Mouse (Mus musculus) left cerebral cortex, adult 8-10 months (tissue): ENCODE measurements around the gene Dst. TPM values are rescaled to one million over a fixed set of nuclear protein-coding genes. Genes with fewer than 3 reads are reported as not detected.

Experiments used
- DNase-seq, 2 experiments: peaks; one replicate each; pipeline ENCODE4 v3.0.0; 2022; ENCODE audit warnings: low spot score in 2 of 2
- total RNA-seq, 4 experiments: library from RNA; stranded (reverse); gene quantifications; 2 replicates each; pipeline ENCODE4 v1.2.4; 2022

Gene Dst
- total RNA-seq, 4 experiments from 2014 or later = 223 to 258 (median 235) TPM

DNA sequence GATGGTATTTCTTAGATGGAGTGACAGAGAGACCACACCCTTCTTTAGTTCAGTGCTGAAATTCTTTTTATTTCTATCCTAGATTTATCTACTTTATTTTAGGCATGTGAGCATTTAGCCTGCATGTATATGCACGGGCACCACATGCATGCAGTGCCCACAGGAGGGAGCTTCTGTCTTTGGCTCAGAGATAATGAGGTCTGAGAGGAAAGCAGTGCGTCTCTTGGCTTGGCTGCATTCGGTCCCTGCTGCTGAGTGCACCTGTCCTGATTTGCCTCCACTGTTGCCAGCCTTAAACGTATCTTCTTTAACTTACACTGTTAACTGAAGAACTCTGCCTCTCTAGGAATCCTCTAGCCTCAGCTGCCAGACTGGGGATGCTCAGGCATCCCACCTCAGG is 189.6 kb downstream of the Dst start:
- no peak for DNase-seq

DNA sequence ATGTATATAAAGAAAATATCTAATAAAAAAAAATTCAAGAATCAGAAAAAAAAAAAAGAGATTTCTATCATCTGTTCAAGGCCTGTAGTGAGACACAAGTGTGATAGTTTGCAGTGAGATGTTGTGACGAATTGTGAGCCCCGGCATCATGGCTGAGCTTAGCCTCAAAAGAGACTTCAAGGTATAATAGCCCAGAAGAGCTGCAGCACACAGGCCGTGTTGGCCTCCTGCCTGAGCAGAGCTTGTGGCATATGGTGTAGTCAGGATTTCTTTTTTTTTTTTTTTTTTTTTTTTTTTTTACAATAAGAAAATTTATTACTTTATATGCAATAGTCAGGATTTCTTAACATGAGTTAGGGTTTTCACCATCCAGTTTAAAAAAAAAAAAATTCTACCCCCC is 191.4 kb downstream of the Dst start:
- no peak for DNase-seq

DNA sequence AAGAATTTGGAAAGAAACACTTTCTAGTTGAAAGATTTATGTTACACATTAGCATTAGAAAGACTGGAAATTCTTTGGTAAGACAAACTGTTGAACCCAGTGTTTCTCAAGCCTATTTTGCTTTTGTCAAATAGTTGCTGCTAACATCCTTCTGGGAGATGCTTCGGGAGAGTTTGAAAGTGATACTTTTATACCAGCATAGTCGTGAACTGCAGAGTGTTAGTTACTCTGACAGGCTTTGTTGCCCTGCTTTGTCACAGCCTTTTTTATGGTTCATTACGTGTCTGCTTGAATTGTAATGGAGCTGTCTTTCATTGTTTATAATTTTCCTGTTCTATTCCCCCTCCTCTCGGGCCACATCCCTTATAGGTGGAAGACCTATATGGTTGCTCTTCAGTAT is 192.4 kb downstream of the Dst start:
- no peak for DNase-seq

DNA sequence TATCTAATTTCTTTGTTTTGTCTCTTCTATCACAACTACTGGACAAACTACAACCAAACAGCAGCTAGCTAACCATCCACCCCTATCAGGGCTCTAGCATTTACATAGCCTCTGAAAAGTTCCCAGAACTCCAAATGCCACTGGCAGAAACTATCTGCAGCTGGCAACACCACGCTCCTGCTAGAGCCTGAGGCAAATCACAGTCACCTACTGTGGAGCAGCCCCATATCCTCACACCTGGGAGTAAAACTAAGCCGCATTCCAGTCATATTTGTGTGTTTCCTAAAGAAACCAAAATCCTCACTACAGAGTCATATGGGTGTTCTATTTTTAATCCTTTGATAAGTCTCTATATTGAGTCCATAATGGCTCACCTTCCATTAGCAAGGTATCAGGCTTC is 194.6 kb downstream of the Dst start:
- DNase-seq = no peak

DNA sequence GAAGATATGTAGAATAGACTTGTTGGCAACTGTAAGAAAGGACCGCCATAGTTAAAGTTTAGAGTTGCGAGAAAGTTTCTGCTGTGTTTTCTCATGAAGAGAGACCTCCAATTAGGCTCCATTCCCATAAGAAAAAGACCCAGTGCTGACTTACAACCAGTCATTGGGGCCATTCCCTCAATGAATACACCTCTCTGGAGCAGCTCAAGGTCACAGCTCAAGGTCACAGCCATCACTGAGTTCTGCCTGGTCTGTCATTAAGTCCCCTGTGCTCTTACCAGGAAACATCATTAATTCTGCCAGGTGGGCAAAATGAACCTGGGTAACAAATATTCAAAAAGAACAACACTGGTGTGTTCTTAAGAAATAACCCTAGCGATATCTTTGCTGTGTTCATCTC is 195.2 kb downstream of the Dst start:
- DNase-seq = no peak

DNA sequence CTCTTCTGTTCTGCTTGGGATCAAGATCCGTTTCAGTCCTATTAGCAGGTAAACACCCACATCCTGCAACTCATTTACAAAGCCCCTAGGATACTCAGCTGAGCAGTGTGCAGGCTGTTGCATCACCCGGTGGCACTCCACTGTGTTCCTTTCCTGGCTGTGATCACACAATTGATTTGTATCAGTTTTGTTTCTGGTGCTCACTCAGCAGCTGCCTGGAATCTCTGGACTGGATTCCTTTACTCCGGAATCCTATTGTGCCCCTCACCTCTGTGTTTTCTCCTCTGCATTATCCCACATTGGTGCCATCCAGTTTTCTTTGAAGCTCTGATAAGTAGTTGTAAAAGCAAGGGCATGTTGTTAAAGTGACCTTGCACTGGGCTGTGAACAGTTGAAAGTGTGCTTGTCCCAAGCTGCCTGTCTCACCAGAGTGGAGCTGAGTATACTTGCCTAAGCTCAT is 195.7 kb downstream of the Dst start:
- no peak for DNase-seq

DNA sequence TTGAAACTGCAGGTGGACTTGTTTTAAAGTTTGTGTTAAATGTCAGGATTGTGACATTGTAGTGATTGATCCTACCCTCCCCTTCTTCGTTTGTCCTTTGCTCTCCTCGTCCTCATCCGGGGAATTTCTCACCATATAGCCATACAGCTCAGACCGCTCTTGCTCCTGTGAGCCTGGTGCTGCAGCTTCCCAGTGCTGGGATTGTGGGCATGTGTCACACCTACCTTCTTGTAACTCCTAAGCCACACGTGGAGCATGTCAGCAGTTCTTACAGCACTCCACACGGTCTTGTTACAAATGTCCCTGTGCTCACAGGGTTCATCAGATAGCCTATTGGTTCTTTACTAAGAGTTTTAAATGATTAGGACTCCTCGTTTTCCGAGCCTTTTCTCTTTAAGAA is 196.8 kb downstream of the Dst start:
- no peak for DNase-seq

DNA sequence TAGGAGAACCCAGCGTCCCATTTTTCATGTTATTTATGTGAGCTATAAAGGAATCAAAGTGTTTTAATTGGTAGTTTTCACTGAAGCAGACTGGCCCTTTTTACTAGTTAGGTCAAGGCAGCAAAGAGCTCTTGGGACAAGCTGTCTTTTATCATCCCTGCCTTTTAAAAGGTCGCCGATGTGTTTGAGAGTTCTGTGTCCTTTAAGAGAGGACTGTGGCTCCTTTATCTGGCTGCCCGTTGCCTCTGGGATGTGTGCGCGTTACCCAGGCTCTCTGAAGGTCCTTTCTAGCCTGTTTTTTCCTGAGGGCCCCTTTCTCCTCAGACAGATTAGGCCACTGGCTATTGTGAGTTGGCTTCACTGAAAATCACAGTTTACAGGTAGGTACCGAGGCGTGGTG is 198.6 kb downstream of the Dst start:
- DNase-seq = no peak

DNA sequence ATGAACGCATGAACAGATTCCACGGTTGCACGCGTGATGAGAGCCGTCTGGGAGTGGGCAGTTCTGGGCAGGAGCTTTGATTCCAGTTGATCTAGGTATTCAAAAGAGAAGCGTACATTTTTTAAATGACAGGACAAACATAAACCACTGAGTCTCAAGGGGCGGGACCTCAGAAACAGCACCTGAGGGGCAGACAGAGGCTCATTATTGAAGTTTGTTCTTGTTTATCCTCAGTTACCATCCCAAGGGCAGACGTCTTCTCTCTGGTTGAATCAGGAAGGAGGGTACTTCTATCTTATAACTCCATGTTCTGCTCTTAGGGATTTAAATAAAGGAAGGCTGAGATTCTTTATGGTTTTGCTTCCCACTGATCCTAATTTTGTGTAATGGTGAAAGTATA is 199.1 kb downstream of the Dst start:
- DNase-seq = no peak

DNA sequence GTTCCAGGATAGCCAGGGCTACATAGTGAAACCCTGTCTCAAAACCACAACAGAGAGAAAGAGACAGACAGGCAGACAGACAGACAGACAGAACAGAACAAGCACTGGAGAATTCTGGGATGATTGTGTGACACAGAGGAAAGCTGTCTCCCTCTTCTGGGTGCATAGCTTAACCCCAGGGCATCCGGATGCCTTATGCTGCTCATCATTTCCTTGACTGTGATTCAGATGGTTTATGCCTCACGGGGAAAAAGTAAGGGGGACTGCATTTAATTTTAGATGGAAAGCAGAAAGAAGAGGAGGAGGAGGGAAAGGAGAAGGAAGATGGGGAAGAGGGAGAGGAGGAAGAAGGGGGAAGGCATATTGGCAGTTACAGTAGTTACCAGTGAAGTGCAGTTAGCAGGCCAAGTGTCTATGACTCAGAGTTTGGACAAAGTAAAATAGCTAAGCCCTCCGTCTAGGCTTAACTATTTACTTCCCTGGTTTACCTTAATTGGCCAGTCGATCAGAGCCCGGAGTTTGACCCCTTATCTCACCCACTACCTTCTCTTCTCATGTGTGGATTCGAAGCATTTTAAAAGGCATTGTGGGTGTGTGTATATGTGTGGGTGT is 201.7 kb downstream of the Dst start:
- DNase-seq = no peak

DNA sequence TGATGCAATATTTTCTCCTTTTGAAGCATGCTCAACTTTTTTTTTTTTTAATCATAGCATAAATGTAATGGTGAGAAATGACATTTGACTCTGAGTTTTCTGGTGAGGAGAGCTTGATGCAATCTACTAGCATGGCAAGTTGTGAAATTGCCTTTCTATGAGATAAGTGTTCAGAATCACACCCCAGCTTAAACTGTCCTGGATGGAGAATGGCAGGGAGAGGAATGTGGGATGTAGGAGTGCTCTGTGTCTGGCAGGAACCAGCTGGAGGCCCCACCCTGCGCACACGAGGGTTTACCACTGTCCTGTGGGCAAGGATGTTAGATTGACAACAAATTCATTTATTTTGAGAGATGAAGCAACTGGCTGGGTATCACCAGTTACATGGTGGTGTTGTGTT is 202.8 kb downstream of the Dst start:
- no peak for DNase-seq

DNA sequence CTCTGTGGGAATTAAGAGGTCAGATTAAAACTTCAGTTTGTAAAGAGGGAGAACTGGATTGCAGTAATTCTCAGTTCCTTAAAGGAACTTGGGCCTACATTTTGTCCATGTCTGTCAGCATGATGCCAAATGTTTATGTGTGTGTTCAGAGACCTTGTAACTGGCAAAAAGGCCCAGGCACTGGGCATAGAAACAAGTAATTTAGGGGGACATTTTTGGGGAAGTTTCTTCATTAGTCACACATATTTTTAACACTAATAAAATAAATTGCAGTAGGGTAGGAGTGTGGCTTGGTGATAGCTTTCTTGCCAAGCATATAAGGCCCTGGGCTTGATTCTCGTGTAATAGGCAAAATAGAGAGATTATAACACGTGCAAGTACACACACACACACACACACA is 203.9 kb downstream of the Dst start:
- DNase-seq = no peak

DNA sequence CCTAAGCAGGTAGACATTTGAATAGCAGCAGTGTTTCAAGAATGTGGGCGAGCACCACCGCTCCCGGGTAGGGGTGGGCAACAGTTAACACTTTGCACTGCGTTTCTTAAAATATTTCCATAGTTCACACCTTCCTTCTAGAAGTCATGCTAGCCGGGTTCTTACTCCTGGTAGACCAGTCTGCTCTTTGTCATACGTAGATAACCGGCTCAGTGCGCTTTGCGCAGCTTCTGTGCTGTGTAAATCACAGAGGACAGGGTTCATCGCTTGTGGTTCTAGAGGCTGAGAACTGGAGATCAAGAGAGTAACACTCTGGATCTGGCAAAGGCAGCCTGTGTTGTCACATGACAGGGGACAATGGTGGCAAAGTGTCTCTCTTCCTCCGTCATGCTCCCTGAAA is 208.4 kb downstream of the Dst start:
- no peak for DNase-seq

DNA sequence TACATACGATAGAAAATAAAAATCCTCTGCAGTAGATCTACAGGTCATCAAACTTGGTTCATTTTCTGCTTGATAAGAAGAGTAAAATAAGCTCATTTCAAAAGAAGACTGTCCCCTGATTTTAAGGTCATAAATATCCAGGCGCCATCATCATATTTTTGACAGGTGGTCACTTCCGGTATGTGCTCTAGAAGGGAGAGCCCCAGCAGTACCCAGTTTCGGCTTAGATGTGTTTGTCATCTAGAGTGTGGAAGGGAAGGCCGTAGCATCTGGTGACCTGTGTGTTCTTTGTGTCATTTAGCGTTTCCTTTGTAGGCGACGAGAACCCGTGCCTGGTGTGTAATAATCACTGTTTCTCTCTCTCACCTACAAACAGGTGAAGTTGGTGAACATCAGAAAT is 209.0 kb downstream of the Dst start:
- no peak for DNase-seq

DNA sequence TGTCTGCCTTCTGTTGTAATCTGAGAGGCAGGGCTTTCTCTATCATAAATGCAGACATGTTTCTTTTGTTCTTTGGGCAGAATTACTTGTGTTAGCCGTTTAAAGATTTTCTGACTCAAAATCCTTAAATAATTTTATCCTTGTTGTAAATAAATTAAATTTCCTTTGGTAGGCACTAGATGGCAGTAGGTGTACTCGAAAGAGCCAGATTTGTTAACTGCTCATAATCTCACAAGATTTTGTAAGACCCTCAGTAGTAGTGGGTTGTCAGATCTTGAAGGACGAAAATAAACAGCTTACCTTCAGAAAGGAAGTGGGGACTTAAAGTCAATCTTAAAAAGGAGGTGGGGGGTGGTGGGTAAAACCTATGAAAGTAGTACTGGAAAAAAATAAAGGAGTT is 209.7 kb downstream of the Dst start:
- DNase-seq = no peak

DNA sequence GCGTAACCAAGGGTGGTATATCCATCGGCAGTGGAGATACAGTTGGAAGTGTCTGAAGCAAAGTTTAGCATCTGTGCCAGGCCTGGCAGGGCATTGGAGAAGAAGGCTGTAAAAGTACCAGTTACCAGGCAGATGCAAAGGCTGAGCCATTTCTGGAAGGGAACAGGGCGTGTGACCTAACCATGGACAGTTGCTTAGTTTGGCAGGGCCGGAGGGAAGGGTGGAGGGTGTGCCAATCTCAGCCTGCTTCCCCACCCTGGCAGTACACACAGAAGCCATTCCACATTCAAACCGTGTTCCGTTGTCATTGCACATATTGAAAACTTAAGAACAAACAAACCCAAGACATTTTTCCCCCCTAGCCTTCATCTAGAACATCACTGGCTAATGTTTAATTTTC is 212.0 kb downstream of the Dst start:
- no peak for DNase-seq

DNA sequence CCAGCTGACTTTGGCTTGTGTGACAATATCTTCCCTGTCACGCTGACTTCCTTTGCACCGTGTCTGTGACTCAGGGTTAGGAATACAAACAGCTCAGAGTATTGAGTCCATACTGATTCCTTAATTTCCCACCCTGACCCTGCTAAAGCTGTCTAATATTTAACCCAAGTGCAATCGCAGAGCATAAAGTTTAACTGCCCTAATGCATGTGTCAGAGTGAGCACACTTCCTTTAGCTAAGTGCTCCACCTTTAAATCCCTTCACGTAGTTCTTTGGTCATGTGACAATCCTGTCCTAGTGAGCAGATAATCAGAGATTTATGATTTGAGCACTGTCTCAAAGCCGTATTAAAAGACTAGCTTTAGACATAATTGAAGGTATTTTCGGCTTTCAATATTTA is 212.6 kb downstream of the Dst start:
- DNase-seq = no peak

DNA sequence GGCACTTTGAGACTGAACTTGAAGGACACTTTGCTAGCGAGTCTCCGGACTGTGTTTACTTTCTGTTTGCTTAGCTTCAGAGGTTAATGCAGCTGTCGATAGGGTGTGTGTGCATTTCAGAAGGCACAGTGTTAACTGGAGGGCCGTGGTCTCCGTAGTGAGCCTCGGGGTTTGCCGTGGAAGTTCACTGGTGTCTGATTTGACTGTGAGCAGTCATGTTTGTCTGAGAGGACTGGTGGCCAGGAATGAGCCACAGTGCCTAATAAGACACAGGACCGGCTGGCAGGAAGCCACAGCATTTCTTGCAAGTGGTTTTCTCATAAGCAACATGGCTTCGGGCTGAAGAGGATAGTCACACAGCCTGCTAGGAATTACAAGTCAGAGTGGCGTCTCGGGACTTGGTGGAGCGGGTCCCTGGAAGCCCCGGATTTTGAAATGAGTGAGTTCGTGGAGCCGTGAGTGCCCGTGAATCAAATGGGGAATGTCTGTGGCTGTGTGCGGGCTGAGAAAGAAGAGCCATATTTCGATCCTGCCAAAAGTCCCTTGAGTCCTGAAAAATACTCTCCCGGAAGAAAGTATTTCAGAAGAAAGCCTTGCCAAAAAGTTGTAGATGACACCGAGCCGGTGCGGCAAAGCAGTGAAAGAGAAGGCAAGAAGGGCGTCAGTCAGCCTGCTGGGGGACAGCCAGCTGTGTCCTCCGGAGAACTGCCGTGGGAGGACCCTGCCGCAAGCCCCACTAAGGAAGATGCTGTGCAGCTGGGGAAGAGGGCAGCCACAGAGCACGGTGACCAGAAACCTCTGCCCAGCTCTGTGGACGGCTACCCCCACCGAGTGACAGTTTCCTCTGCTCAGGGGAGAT is 213.4 kb downstream of the Dst start:
- DNase-seq = no peak

DNA sequence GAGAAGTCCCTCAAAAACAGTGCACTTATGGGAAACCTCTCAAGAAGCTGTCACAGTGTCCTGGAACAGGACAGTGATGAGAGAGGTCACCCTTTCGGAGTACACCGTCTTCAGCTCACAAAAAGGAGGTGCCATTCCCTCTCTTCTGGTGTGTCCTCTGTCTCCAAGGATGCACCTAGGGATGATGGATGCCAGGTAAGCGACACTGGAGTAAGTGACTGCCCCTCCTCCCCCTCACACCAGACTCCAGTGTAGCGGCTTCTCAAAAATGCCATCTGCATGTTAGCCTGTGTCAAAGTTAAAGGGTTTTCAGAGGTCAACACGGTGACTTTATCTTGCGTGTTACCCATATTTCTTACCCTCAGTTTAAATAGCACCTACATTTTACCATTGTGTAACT is 214.2 kb downstream of the Dst start:
- DNase-seq = no peak

DNA sequence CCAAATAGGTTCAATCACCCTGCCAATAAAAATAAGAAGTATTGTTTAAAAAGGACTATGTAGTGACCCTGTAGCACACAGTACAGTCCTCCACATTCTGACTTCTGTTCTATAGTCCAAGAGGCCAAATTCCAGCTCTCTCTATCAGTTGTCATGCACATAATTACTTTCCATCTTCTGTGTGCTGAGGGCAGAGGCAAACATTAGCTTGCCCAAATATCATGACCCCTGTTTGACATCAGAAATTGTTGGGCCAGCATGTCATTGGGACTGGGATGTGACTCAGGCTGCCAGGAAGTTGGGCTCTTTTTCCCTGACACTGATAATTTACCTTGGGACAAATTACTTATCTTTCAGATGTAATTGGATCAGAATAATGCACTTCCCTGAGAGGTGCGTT is 214.9 kb downstream of the Dst start:
- DNase-seq = no peak

DNA sequence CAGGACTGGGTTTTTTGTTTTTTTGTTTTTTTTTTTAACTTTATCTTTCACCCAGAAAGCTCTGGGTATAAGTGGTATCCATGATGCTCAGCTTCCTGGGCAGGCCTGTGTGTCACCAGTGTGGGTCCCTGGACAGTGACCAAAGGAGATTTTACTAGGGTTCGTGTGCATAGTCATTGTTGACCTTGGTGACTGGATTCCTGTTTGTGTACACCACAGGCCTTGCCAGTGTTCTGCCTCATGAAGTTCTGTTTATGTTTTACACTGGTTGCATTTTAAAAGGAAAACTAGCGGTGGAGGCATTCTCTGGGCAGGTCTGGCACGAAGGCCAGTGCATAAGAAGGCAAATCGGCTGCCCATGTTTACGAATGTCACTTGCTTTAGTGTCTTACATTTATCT is 215.3 kb downstream of the Dst start:
- no peak for DNase-seq

DNA sequence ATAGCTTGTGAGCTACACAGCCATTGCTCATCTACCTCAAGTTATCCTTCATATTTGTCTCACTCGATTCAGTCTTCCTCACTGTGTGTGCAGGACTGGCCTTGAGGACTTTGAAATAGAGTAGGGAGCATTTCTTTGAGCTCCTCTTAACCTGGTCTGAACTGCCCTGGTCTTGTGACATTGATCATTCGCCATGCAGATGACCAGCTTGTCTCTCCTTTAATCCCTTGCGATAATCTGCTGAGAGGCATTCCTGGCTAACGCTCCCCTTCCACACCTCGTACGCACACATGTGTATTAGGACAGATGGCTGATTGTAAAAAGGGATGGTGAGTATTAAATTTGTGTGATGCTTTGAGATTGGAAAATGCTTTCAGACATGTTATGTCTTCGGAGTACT is 216.4 kb downstream of the Dst start:
- DNase-seq = no peak

DNA sequence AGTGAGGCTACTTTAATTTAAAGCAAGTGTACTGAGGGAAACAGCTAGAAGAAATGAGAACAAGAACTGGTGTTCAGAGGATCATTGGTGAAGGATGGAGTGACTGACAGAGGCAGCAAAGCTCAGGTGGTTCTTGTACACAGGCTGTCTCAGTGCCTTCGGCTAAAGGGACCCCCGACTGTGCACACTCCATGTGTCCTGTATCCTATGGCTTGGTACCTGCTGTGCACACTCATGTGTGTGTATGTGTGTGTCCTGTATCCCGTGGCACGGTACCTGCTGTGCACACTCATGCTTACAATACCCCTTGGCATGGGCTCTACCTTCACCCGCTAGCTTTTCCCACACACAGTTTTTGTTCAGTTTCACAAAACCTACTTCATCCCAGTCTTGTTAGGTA is 217.1 kb downstream of the Dst start:
- DNase-seq = no peak
